Mouse (Mus musculus): Measurements from ENCODE around the gene Coro2b.

DNA sequence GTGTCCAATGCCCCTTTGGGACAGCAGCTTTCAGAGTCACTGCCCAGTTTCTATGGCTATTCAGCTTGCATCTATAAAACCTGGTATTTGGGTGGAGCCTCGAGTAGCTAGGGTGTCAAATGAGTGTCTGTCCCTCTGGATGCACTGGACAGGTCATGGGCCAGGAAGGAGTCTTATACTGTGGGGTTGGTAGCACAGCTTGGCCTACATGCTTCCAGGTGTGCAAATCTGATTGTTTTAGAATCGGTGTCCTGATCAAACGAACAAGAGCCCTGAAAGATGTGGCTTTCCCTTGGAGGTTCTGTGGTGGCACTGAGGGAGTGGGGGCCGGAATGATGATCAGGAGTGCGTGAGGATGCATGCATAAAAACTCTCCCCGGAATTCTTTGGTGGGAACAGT is 25.4 kb upstream of the Coro2b start:
- TF ChIP-seq FLI1 (IDR thresholded peaks at IDR 0.05; ENCODE audit: low read length) (no peak), GATA1 (IDR thresholded peaks at IDR 0.05; ENCODE audit: borderline replicate concordance, low read length) (no peak)

Data from megakaryocyte, embryonic 14.5 days (primary cell).